Mouse (Mus musculus): ENCODE data around the gene Fibp. TPM values are rescaled to one million over a fixed set of nuclear protein-coding genes. Genes with fewer than 3 reads are reported as not detected.

The Fibp gene
- total RNA-seq (2021), result 10 to 100 TPM; 50.3 to 50.5 TPM

DNA sequence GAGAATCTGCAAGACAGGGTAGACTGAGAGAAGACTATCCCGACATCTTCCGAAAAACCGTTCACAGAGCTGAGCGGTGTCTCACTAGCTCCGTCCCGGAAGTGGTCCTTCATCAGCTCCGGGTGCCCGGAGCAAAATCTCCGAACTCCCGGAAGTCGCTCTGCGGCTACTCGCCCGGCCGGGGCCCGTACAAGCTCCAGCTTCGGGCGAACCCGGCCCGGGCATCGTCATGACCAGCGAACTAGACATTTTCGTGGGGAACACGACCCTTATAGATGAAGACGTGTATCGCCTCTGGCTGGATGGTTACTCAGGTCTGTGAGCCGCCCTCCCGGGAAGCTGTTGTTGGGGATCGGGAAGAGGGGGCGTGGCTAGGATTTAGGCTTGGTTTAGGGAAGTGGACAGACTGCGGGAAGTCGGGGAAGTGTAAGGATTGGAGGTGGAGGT is at the start of gene Fibp:
Fibp (plus strand) TSS at position 151 of the 447 bp plus-strand sequence.
- intact Hi-C loops (cut with DNase I), result no loop called here
- DNase-seq, result peak; percentile 87 to 93

DNA sequence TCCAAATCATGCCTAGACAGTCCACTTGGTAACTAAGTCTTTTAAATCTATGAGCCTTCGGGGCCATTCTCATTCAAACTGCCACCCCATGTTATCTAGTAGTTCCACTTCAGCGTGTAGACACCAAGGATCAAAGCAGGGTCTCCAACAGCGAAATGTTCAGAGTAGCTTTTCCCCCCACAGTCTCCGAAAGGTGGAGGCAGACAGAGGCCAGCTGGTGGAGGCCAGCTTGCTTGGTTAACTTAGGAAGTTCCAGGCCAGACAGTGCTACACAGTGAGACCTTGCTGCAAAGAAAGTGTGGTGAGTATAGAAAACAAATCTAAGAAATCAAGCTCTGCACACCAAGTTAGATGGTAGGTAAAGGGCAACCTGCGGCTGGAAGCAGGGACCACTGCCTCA is 49.8 kb upstream of the Fibp start:
- DNase-seq, result no peak
- intact Hi-C loops (cut with DNase I), result no loop called here

DNA sequence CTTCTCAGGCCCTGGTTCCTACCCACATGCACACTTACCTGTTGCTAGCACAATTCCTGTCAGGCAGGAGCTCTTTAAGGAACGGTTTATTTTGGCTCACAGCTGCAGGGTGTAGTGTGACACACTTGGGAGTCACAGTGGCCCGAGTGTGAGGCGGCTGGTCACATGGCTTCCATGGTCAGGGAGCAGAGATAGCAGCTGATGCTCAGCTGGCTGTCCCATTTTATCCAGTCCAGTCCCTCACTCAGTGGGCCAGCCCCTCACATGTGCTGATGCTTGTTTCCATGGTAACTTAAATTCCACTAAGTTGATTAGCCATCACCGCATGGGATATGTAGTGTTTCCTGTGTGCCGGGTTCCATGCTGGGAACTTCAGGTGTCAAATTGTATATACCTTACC is 48.5 kb upstream of the Fibp start:
- DNase-seq, result peak in 1 of 2 experiments; percentile 37
- intact Hi-C loops (cut with DNase I), result no loop called here

DNA sequence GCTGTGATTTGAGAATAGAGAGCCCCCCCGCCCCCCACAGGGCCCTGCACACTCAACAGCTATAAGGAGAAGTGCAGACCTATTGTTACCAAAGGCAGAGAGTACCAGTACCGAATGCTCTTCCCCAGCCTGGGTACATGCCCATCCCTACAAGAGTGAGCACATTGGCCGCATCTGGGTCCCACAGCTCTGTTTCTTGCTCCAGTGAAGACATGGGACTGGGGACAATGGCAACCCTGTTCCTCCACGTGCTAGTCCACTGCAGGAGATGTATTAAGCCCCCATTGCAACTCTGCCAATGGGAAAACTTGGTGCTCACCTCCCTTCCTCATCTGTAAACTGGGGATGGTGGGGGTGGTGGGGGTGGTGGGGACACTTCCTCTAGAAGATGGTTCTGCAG is 46.6 kb upstream of the Fibp start:
- DNase-seq, result no peak

DNA sequence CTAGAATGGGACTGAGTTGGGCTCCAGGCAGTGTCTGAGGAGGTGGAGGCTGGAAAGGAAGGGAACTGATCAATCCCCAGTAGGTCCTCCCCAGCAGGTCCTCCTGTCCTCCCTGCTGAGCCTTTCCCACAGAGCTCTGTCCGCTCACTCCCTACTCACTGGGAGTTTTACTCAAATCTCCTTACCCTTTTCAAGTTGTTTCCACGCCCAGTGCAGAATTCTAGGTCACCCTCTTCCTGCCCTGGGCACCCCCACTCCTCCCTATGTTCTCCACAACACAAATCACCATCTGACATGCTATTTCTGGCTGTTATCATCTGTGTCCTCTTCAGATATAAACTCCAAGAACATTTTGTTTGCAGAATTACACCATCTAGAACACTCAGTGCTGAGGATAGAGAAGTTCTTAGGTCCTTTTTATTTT is 45.9 kb upstream of the Fibp start:
- intact Hi-C loops (cut with DNase I), result no loop called here
- DNase-seq, result peak; percentile 62 to 68

More for the DNA sequence above, 46.6 kb upstream of the Fibp start:
- intact Hi-C loops (cut with DNase I), result no loop called here

DNA sequence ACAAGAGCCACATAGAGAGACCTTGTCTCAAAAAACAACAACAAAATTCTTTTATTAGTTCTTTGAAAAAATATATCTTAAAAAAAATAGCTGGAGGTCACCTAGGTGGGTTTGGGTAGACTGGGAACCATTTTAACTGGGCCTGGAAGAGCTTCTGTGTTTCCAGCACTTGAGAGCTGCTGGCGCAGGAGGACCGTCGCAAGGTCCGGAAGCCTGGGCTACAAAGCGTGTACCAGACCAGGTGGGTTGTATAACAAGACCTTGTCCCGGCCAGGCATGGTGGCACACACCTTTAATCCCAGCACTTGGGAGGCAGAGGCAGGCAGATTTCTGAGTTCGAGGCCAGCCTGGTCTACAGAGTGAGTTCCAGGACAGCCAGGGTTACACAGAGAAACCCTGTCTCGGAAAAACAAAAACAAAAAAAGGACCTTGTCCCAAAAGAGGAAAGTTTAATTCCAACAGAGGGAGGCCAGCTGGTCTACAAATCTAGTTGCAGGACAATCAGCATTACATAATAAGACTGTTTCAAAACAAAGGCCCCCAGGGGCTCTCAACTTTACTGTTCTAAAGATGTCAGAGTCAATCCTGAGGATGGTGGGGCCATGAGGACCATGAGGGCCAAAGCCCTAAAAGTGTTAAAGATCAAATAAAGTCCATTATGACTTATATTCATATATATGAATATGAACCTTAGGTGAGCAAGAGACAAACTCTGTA is 41.5 kb upstream of the Fibp start:
- DNase-seq, result no peak
- intact Hi-C loops (cut with DNase I), result no loop called here

DNA sequence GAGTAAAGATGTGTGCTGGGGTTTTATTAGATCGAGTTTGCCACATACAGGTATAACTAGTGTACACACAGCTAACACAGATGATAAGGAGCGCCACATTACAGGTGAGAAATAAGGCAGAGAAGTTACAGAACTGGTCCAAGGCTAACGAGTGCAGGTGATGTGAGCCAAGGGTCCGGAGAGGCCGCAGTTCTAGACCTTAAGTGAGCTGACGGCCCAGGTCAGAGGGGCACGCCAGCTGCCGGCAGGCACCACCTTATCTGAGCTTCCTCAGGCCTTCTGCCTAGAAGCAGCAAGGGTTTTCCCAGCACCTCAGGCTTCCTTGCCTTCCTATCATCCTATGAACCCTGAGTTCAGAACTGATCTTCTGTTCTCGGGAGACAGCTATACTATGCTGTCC is 40.8 kb upstream of the Fibp start:
- intact Hi-C loops (cut with DNase I), result no loop called here
- DNase-seq, result no peak

DNA sequence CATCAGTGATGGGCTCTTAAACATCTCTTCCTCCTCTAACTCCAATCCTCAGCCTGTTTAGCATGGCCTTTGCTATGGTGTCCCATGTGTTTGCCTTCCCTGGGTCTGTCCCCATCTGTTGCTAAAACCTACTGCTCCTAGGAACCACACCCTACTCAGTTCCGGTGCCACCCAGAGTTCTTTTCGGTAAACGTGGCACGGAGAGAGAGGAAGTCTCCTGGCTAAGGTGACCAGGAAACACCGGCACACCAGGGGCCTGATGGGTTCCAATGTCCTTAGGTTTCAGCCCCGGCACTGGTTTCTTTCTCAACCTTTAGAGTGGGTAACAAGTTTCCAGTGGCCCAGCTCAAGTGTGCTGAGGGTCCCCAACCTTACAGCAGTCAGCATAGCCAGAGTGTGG is 39.8 kb upstream of the Fibp start:
- intact Hi-C loops (cut with DNase I), result no loop called here
- no peak for DNase-seq

DNA sequence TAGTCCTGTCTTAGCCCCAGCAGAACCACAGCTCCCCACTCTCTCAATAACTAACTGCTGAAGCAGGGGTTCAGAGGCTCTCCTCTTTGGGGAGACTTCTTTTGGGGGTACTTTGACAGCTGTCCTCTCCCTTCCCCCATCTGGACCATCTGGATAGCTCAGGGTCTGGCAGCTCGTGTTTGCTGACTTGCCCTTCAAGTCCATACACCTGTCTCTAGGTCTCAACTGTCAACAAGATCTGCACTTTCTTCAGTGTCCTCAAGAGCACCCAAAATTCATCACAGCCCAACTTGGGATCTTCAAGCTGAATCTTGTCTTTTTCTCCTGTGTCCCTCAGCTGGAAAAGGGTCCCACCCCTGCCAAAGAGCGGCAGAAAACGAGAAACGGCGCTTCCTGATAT is 38.6 kb upstream of the Fibp start:
- intact Hi-C loops (cut with DNase I), result no loop called here
- DNase-seq, result no peak

DNA sequence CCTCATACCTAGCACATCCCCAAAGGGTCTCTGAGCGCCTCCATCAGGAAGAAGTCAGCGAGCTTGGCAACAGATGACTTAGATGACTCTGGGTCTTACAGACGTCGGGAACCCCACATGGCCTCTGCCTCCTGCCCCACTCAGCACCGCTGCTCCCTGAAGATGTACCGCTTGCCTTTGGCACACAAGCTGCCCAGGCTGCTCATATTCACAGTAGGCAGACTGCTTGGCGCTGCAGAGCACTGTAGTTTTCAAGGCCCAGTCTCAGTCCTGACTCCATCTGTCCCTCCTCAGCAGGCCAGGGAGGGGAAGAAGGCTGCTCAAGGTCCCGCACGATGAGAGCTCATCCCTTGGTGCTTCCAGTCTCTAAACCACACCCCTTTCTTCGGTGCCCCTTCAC is 38.1 kb upstream of the Fibp start:
- DNase-seq, result no peak
- intact Hi-C loops (cut with DNase I), result no loop called here

DNA sequence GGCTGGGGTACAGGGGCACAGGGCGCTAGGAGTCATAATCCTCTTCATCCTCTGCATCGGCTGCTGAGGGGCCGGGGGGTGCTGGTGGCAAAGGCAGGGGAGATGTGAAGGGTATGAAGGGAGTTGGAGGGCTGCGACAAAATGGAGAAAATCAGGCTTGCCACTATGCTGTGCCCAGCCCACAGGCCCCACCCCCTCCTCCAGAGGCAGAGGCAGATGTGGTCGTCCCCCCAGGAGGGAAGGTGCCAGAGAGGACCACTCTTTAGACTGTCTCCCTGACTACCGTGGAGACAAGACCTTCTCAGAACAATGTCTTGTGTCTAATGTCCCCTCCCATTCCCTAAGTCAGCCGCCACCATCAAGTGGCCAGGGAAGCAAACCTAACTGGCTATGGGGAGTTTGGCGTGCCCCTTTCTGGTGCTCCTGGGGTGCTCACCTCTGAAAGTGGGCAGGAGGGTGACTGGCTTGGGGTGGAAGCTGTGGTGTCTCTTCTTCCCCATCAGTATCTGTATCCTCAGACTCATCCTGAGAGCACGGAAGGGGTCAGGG is 37.4 kb upstream of the Fibp start:
- intact Hi-C loops (cut with DNase I), result loop anchor here (1.0 kb wide), 1 partner anchor 33 kb away; no protein-coding TSS in a partner anchor
- no peak for DNase-seq

DNA sequence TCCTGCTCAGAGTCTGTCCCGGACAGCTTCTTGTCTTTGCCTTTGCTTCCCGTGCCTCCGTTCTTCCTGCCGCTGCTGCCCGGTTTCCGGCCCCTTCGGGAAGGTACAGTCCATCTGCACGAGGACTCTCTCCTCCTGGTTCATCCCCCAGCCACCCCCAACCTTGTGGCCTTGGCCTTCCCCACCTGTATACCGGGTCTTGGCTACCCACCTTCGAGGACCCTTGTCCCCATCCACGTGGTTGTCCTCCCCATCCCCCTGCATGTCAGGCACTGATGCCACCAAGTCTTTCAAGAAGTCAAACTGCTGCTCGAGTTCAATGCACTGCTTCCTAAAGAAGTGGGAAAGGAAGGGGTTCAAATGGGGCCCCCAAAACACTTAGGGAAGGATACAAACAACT is 36.9 kb upstream of the Fibp start:
- intact Hi-C loops (cut with DNase I), result loop anchor here (1.0 kb wide), 1 partner anchor 33 kb away; no protein-coding TSS in a partner anchor
- no peak for DNase-seq

DNA sequence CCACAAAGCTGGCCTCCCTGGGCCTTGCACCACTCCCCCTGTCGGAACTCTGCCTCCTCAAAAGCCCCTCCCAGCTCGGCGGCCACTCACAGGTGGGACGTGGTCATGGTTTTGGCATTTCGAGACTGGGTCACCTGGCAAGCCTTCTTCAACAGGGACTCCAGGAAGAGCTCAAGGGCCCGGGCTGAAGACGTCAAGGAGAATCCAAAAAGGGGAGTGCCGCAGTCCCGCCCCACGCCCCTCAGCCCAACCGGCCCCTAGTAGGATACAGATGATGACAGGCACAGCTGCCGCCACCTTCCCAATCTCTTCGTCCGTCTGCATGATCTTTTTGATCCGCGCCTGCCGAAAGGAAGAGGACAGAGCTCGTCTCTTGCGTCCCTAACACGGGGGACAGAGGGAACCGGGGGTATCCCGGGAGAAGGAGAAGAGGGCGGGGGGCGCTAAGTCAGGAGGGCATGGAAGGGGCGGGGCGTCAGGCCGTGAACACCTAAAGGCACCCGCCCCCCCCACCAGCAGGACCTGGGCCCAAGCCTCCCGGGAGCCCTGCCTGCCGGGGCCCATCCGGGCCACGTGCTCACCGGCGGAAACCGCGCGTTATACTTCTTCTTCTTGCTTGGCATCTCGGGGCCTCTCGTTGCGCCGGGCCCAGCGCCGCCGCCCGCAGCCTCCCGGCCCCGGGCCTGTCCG is 36.2 kb upstream of the Fibp start:
- peak in 1 of 2 experiments; percentile 85 for DNase-seq
- intact Hi-C loops (cut with DNase I), result loop anchor here (2.0 kb wide), 1 partner anchor 57 kb away; the partner anchor contains the start of genes Banf1 and Eif1ad

DNA sequence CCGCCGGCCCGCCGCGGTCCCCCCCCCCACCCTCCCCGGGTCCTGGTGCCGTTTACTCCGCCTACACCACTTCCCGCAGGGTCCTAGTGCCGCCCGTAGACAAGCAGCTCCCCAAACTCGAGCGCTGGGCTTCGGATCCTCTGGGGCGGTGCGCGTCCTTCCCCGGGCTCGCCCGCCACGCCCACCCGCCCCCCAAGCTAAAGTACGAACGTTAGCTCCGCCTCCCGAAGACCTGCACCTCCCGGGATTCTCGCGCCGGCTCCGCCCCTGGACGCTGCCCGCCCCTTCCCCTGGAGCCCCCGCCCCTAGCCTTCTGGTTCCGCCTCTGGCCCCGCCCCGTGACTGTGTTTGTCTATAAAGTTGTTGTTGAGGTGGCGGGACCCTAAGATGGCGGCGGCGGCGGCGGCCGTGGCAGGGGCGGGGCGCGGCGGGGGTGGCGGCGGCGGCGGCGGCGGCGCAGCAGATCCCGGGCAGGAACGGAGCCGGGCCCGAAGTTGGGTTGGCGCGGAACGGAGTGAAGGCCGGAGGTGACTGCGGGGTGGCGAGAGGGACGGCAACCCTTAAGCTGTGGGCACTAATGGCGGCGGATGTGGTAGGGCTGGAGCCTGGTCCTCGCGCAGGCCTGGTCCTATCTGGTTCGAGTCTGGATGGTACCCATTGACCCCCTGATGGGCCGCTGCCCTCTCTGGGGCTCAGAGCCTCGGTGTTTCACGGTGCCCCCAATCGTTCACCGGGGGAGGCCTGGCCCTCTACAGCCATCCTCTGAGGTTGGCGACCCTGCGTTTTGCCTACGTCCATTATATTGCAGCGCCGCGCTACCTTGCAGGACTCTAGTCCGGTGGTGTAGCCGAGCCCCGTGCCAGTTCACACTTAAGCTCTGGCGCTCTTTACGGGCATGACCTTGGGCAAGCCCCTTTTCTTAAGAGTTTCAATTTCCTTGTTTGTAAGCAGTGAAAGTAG is 35.4 kb upstream of the Fibp start, which contains the start of the genes Drap1 and AI837181:
Drap1 (minus strand) TSS at position 198 of the 960 bp plus-strand sequence.
AI837181 (plus strand) TSS at position 363 of the 960 bp plus-strand sequence.
- intact Hi-C loops (cut with DNase I), result loop anchor here (2.0 to 5.0 kb wide), 2 partner anchors 58 to 88 kb away; partner anchors contain the start of genes Banf1, Catsper1 and Eif1ad
- DNase-seq, result peak; percentile 93 to 95

DNA sequence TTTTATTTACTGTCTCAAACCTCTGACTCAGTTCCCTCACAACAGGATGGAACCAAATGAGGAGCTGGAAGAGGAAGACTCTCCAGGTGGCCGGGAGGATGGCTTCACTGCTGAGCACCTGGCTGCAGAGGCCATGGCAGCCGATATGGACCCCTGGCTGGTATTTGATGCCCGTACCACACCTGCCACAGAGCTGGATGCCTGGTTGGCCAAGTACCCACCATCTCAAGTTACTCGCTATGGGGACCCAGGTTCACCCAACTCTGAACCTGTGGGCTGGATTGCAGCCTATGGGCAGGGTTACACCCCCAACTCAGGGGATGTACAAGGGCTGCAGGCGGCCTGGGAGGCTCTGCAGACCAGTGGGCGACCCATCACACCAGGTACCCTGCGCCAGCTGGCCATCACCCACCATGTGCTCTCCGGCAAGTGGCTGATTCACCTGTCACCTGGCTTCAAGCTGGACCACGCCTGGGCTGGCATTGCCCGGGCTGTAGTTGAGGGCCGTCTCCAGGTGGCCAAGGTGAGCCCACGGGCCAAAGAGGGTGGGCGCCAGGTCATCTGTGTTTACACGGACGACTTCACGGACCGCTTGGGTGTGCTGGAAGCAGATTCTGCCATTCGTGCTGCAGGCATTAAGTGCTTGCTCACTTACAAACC is 34.4 kb upstream of the Fibp start:
- intact Hi-C loops (cut with DNase I), result loop anchor here (2.0 to 5.0 kb wide), 2 partner anchors 59 to 89 kb away; partner anchors contain the start of genes Banf1, Catsper1 and Eif1ad
- no peak for DNase-seq

DNA sequence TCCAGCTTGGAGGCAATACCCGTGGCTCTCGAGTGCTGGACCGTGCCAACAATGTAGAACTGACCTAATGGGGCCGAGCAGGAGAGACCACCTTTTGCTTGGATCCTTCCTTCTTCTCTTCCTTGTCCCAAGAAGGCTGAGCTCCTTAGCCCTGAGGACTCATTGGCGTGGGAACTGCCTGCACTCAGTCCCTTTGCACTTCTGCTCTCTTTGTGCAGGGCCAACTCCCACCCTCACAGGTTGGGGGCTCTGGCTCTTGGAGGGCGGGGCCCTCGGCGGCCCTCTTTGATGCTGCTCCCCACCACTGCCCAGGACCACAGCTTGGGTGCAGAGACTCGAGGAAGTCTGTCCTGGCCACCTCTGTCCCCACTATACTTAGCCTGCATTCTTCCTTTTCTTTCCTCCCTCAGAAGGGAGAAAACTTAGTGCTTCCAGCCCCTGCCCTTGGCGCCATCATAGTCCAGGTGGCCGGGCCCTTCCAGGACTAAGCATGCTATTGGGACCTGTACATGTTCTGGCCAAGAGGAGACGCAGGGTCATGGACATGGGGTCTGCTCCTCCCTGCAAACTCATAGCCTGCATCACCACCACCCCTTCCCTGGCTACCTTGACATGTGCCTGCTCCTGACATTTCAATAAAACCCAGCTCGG is 33.6 kb upstream of the Fibp start:
- intact Hi-C loops (cut with DNase I), result loop anchor here (5.0 kb wide), 1 partner anchor 89 kb away; the partner anchor contains the start of gene Catsper1
- no peak for DNase-seq

DNA sequence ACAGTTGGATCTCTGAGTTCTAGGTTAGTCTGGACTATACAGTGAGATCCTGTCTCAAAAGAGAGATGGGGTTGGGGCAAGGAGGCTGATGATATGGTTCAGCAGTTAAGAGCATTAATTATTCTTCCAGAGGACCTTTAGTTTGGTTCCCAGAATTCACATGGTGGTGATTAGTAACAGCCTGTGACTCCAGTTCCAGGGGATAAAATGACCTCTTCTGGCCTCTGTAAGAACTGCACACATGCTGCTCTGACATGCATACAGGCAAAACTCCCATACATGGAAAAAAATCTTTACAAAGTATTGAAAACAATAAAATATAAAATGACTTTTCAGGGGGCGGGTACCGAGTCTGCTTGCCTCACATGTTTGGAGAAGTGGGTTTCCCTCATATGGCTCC is 32.3 kb upstream of the Fibp start:
- peak in 1 of 2 experiments; percentile 40 for DNase-seq
- intact Hi-C loops (cut with DNase I), result loop anchor here (5.0 kb wide), 1 partner anchor 91 kb away; the partner anchor contains the start of gene Catsper1

DNA sequence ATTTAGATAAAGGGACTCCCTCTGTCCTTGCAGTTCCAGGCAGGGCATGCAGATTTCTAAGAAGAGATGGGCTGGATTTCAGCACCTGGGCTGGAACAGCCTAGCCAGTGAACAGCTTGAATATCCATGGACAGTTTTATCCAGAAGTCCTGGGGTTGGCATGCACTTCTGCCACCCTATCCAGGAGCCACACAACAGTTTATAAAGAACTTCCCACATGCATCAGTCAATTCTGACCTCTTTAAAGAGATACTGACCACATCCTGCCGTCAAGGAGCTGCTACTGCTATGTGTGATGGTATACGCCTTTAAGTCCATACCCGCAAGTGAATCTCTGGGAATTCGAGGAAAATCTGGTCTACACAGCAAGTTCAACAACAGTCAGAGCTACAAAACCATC is 31.2 kb upstream of the Fibp start:
- intact Hi-C loops (cut with DNase I), result loop anchor here (5.0 kb wide), 1 partner anchor 92 kb away; the partner anchor contains the start of gene Catsper1
- DNase-seq, result no peak

DNA sequence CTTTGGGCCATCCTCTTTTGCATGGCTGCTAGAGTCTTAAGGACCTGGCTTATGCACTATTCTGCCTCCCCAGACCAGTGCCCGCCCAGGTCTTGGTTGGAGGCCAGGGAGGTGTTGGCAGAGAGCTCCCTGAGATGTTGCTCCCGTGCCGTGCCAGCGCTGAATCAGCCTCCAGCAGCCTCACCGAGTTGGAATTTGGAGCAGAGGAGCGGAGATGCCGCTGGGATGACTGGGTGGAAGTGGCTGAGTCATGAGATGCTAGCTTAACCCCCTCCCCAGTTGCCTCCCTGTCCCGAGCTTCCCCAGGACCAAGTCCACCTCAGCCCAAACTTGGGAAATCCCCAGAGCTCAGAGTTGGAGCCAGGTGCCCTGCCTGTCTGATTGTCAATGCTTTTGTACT is 30.6 kb upstream of the Fibp start:
- intact Hi-C loops (cut with DNase I), result loop anchor here (5.0 kb wide), 2 partner anchors 93 to 137 kb away; partner anchors contain the start of genes Ap5b1 and Catsper1
- DNase-seq, result peak in 1 of 2 experiments; percentile 53

Measured in heart, postnatal 36 days (tissue).